Mouse (Mus musculus) left cerebral cortex, postnatal 14 days (tissue): ENCODE measurements at regions not wholly inside any gene's neighbourhood (a gene's known extent, or its start where the extent isn't known, plus 50 kb on each side); places are given as distances from the start of the nearest gene placed in this dataset.
A peak's percentile ranks its signal among the peaks of the same experiment; 100 is the strongest.

Experiments
- DNase-seq, 2 experiments: peaks; one replicate each; pipeline ENCODE4 v3.0.0; 2021 to 2022; ENCODE audit warnings: low spot score in 2 of 2, mixed read lengths in 1 of 2
- intact Hi-C: fragments of 180-260 bp; cut with DNase I; formaldehyde crosslinking; loops from one replicate; pipeline ENCODE4 v1.15.1; 2025

- intact Hi-C loops: no loop called here
- DNase-seq: peak; percentile 51 to 68
Measured at GRCm38 (mm10) chr10:44755355-44755957, 227.2 kb upstream of the Prdm1 start.

DNA sequence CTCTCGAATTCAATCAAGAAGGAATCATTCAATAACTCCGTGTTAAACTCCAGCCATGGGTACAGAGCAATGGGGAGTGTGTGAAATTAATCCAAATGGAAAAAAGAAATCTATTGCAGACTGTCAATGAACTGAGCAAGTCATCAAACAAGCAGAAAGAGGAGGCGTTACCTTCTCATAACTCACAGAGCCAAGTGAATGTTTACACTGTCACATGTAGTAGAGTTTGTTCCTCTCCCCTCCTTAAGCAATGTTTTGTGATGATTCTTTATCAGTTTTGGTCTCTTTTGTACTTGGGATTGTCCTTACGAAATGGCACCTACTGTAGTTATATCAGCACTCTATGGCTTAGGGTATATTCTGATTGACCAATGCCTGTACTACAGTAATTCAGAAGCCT lies 226.6 kb upstream of the Prdm1 start:
- no peak for DNase-seq
- intact Hi-C loops: no loop called here

GRCm38 (mm10) chr10:44752719-44753390 lies 224.6 kb upstream of the Prdm1 start:
- DNase-seq: peak; percentile 4 to 22
- intact Hi-C loops: no loop called here

DNA sequence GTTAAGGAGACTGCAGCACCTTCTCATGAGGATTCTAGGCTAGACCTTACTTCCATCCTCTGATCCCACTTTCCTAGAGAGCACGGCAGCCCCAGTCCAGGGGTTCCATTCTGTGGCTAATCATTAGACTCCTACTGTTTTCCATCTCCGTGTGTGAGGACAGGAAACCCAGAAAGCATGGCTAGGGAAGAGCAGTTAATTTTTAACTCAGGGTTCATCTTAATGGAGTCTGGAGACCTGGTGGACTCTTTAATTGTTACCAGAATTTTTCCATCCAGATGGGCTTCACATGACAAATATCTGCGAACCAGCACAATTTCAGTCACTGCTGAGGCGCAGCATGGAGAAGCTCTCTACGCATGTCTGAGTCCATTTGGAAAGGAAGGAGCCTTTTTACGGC lies 222.8 kb upstream of the Prdm1 start:
- no peak for DNase-seq
- intact Hi-C loops: no loop called here

DNA sequence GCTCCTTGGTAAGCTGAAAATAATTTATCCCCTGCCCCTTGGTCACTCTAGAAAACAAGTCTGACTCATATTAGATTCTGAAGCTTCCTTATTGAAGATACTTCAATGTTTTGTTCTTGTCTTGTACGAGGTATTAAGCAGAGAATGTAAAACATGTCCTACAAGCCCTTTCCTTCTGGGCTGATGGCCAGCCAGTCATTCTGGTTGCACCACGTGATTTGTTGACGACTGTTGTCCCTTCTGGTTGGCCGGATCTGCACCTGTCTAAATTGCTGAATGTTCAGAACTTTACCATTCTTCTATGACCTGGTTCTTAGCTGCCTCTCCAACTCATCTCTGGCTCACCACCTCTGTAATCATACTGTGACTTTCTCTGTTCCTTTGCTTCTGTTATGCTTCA lies 220.9 kb upstream of the Prdm1 start:
- DNase-seq: no peak
- intact Hi-C loops: no loop called here

- no peak for DNase-seq
- intact Hi-C loops: no loop called here
Measured at GRCm38 (mm10) chr10:44747419-44747818, 219.1 kb upstream of the Prdm1 start.

DNA sequence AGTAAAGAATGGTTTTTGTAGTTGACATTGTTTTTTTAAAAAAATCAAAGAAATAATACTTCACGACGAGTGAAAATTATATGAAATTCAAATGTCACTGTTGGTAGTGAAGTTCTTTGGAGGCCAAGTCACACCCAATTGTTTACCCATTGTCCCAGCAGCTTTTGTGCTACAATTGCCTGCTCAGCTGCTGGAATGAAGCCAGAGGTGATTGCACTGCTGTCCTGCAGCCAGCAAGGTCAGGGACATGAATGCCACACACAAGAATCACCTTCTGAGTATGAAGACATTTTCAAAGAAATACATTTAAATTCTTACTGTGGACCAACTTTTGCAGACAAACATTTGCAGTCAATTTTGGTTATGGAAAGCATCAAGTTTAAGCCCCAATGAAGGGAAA lies 215.9 kb upstream of the Prdm1 start:
- no peak for DNase-seq
- intact Hi-C loops: no loop called here

DNA sequence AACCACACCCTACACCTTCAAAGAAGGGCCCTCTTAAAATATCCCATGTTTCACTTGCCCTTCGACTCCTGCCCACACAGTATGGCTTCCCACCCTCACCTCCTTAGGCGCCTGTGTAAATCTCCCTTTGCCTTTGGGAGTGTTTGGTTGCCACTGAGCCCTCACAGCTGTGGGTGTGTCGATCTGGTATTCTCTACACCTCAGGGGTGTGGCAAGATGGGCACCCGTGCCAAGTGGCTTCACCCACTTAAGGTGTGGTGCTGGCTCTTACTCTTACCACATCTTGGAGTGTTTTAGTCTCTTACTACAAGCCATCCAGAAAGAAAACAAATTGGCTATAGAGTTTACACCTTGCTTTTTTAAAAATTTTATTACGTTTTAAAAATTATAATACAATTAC lies 205.3 kb upstream of the Prdm1 start:
- DNase-seq: no peak

GRCm38 (mm10) chr10:44730721-44731120 lies 202.4 kb upstream of the Prdm1 start:
- intact Hi-C loops: no loop called here
- no peak for DNase-seq

More for the DNA sequence above, 205.3 kb upstream of the Prdm1 start:
- intact Hi-C loops: no loop called here

GRCm38 (mm10) chr10:44728963-44729362 lies 200.7 kb upstream of the Prdm1 start:
- DNase-seq: no peak
- intact Hi-C loops: no loop called here

- intact Hi-C loops: no loop called here
- DNase-seq: no peak
Measured at GRCm38 (mm10) chr10:44724575-44724974, 196.3 kb upstream of the Prdm1 start.

DNA sequence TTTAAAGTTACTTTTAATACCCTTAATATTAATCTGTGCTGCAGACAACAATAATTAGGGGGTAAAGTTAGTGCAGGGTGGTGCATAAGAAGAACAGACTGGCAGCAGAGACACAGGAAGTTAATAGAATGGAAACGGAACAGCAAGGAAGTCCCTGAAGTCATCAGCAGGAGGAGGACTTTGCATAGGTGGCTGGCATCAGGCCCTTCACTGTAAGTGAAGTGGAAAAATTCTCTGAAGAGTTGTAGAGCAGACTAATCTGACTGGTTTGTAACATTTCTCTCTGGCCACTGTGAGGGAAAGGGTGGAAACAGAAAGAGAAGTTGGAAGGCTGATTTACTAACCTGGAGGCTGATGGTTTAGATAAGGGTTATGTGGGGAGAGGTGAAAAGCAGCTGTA lies 195.5 kb upstream of the Prdm1 start:
- intact Hi-C loops: no loop called here
- no peak for DNase-seq

DNA sequence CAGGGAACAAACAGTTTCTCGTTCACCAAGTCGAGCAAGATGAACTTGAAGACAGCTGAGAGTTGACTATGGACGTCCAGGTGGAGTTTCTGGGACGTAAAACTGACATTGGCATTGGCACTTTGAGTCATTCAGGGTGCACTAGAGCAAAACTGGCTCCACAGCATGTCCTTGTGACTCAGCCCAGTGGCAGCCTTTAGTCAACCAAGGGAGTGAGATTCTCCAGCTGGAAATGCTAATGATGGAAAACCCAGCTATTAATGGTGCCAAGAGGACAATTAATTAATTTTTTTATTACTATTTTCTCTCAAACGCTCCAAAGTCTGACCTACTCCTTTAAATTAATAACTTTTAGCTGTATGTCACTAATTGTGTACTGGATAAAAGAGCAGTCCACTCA lies 195.0 kb upstream of the Prdm1 start:
- intact Hi-C loops: no loop called here
- no peak for DNase-seq

- DNase-seq: no peak
Measured at GRCm38 (mm10) chr10:44721670-44722069, 193.4 kb upstream of the Prdm1 start.

DNA sequence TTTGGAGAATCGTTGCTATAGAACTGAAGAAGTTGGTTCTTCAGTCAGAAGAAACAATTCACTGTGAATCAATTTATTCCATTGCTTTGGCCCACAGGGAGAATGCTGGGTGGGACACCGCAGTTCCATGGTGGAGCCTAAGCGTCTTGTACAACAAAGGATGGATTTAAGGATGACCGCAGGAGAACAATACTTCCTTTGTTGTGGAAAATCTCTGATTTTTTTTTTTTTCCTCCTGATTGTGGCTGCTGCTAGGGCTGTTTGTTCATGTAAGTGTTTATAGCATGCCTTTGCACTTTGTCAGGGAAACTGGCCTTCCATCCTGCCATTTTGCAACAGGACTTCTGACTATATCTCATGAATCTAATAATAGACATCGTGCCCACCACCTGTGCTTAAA lies 188.3 kb upstream of the Prdm1 start:
- intact Hi-C loops: no loop called here
- no peak for DNase-seq

More at GRCm38 (mm10) chr10:44721670-44722069, 193.4 kb upstream of the Prdm1 start:
- intact Hi-C loops: no loop called here

DNA sequence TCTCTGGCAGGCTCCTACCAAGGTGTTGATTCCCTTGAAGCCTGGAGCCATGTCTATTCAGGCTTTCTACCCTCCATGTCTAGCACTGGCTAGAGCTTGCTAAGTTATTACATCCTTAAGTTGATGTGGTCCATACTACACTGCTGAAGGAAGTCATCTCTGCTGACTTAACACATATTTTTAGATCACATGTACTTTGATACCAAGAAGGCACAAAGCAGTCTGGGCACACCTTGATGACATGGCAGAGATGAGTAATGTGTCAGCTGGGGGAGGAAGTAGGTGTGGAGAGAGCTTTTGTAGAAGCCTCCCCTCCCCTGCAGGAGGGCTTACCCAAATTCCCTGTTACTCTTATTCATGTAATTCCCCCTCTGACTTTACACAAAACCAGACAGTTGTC lies 187.6 kb upstream of the Prdm1 start:
- intact Hi-C loops: no loop called here
- DNase-seq: no peak

- intact Hi-C loops: no loop called here
- no peak for DNase-seq
Measured at GRCm38 (mm10) chr10:44708830-44709229, 180.5 kb upstream of the Prdm1 start.

DNA sequence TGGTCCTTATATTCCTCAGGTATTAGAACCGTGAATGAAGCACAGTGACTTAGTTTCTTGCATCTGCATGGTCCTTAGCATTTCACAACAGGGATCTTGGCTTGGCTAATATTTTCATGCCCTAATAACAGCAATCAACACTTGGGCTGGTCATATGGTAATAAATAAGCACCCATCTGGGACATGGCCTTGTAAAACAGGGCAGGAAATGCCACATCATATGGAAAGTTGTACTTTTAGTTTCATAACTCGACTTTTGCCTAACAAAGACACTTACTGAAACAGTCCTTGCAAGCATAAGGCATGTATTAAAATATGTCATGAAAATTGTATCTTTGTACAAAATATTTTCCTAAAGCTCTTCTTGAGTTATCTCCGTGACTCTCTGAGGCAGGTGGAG lies 175.8 kb upstream of the Prdm1 start:
- intact Hi-C loops: no loop called here
- DNase-seq: no peak

- intact Hi-C loops: no loop called here
- no peak for DNase-seq
Measured at GRCm38 (mm10) chr10:44702108-44702507, 173.8 kb upstream of the Prdm1 start.

DNA sequence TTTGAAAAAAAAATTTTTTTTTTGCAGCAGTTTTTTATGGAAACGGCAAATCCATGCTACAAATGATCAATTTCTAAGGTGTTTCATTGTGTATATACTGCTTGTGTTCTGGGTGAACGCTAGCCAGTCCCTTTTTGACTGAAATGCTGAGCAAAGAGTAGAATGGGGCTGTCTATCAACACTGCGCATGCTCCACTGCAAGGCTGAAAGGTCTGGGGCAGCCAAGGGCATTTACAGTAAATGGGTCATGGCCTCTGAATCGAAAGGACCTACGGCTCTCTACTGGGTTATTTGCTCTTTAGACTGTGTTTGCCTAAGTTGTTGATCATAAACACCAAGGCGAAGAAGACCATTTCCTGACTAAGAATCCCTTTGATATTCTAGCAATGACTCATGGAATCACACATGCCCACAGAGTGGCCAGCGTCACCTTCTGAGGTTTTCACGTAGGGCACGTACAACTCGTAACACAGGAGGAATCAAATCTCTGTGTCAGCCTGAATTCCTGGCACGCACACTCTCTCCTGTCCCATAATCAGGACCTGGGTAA lies 171.8 kb upstream of the Prdm1 start:
- DNase-seq: no peak
- intact Hi-C loops: no loop called here

- intact Hi-C loops: no loop called here
- DNase-seq: no peak
Measured at GRCm38 (mm10) chr10:44697966-44698365, 169.7 kb upstream of the Prdm1 start.
